Mouse (Mus musculus) large intestine, adult 2 months (tissue): ENCODE results near the gene Fntb. TPM values are rescaled to one million over a fixed set of nuclear protein-coding genes. Genes with fewer than 3 reads are reported as not detected.
"Not testable (repeated sequence)": the region's sequence is repeated elsewhere in the genome, so short reads cannot be mapped to it uniquely, and the experiment has no call there.

Experiments
- DNase-seq: peaks from one replicate; pipeline ENCODE4 v3.0.0-alpha.2; 2012; ENCODE audit warnings: low read depth, low spot score
- WGBS: fragments of 180-500 bp; shearing (Covaris S2); methylation state at CpG from one replicate; pipeline ENCODE4 v1.1.7; 2018; 5-methylcytosine and 5-hydroxymethylcytosine counted together
- polyA plus RNA-seq: library from polyadenylated mRNA; depleted of rRNA; stranded (reverse); fragments of >200 nt; gene quantifications from 2 replicates; pipeline ENCODE4 v1.2.3, GENCODE M21; 2012

Gene Fntb
- polyA plus RNA-seq, 1 experiment: 31.8 TPM

DNA sequence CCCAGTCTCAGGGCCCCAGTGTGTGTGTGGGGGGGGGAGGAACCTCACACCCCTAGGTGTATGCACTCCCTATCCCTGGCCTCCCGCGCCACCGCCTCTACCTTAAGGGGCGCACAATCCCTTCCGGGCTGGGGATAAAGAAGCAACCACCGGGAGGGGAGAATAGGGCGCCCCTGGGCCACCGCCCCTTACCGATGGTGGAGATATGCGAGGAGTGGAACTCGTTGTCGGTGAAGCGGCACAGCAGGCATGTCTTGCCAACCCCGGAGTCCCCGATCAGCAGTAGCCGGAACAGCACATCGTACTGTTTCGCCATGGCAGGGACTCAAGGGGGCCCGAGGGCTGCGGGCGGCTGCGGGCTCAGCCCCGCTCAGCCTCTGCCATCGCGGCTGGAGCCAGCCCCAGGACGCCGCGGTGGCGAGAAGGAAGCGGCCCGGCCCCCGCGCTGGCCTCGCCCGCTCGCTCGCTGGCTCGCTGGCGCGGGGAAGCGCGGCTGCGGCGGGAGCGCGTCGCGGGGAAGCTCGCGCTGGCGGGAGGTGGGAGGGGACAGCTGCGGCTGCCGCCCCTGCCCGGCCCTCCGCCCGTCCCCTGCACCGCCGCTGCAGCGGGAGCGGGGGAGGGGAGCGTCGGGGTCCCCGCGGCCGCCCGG, 56.7 kb downstream of the Fntb start:
- no peak for DNase-seq
- WGBS: 1% methylated on average over 60 of the region's 66 CpGs

DNA sequence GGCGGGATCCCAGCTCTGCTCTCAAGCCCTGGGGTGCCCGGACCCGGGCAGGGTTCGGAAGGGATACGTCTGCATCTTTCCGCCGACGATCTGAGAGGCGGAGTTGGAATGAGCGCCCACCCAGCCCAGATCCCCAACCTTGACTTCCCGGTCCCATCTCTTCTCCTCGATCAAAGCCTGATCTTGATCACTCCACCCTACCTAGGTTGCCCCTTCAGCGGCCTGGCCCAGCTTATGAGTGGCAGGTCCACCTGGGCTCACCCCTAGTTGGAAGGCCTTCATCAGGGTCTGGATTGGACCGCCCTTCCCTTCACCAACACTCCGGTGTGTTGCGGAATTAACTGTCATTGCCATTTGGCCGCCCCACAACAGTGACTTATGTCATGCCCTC, 57.3 kb downstream of the Fntb start, which contains the start of gene Rab15:
TSS of gene Rab15 (minus strand) at position 258 of the 391 bp plus-strand sequence.
- 8% methylated on average over 17 of the region's 17 CpGs for WGBS
- DNase-seq: no peak

GRCm38 (mm10) chr12:76825283-76825682, 59.9 kb downstream of the Fntb start:
- 85% methylated on average over 4 of the region's 4 CpGs for WGBS
- no peak for DNase-seq

DNA sequence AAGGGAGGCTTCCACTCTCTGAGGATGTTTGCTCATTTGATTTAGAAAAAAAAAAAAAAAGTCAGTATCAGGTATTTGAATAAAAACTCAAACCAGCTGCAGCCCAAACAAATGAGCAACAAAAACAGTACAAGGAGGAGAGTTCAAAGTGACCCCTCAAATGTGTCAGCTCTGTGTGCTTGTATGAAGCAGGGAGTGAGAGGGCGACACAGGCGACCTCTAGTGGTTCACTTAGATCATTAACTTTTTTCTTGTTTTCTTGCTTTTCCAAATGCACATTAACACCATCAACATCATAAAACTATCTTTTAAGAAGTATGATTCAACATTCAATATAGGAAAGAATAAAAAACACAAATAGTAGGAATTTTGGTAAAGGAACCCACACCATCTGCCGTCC, 67.3 kb downstream of the Fntb start:
- no peak for DNase-seq
- WGBS: 4% methylated on average over 3 of the region's 3 CpGs

DNA sequence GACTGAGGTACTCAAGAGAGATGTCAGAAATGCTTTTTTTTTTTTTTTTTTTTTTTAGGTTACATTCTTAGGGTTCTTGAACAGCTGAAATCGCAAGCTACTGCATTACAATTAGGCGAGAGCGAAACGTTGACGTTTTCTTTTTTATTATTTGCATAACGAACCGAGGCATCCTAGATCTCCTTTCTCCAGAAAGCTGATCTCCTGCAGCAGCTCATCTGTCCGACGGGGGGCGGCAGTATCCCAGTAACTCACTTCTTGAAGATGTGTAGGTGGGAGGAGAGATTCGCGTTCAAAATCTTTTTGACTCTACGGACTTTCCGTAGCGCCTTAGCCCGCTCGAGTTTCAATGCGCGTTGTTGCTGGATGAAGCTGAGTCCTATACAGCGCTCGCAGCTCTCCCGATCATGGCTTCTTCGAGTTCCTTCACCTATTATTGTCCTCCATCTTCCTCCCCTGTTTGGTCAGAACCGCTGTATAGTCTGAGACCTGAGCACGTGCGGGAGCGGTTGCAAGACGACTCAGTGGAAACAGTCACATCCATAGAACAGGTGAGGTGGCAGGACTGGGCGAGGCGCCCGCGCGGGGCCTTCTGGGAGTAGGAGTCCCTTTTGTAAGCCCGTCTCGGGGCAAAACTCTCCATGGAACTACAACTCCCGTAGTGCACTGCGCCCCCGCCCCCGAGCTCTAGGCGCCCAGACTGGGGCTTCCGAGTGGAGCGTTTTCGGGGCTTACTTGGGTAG, 71.9 kb downstream of the Fntb start:
- WGBS: under 1% methylated on average over 43 of the region's 43 CpGs
- peak; percentile 89 for DNase-seq

DNA sequence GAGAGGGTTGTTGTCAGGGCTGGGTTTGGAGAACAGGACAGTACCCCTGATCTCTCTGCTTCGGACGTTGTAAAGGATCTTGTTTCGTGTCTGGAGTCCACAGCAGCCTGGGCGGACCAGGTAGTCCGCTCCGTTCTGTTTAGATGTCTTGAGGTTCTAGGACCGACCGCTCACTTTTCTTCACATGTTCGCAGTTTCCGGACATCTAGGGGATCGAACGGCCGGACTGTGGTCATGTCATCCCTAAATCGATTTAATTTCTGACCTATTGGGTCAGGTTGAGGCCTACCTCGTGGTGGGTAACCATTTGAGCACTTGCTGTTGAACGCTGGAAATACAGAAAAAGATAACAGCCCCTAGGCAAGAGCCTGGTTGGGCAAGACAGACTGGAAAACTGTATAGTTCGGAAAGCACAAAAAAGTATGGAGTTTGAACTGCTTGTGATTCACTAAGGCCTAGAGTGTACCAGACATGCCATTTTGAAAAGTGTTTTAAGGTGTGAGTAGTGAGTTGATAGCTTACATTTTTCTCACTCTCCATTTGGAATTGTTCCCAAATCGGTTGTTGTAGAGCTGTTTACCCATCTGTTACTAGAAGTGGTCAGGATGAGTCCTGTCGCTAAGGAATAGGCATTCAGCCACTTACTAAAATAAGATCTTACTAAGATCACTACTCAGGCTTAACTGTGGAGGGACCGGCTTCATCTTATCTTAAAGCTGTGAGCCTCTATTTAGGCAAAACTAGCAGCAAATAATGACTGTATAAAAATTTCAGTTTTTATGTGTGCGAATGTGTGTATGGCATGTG, 72.7 kb downstream of the Fntb start:
- 9% methylated on average over 21 of the region's 21 CpGs for WGBS
- DNase-seq: no peak

DNA sequence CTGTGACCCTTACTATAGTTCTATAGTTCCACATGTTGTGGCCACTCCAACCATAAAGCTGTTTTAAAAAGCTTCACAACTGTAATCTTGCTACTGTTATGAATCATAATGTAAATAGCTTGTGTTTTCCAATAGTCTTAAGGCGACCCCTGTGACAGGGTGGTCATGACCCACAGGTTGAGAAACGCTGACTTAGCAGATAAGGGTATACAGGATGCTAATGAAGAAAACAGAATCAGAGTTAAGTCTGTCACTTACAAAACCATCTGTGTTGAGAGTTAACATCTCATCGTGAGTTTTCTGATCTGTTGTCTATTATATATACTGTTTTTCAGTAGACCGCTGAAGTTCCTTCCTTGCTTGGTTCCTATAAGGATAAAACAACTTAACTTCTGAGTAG, 73.9 kb downstream of the Fntb start:
- no peak for DNase-seq
- 90% methylated on average over 4 of the region's 4 CpGs for WGBS

DNA sequence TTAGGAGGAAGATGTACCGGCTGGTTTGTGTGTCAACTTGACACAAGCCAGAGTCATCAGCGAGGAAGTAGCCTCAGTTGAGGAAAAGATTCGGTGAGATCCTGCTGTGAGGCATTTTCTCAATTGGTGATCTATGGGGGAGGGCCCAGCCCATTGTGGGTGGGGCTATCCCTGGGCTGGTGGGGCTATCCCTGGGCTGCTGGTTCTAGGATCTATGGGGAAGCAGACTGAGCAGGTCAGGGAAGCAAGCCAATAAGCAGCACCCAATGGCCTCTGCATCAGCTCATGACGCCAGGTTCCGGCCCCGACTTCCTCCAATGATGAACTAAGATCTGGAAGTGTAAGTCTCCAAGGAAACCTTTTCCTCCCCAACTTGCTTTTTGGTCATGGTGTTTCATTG, 74.7 kb downstream of the Fntb start:
- 83% methylated on average over 6 of the region's 6 CpGs for WGBS

GRCm38 (mm10) chr12:76844346-76845061, 79.1 kb downstream of the Fntb start:
- WGBS: 92% methylated on average over 15 of the region's 15 CpGs
- DNase-seq: no peak

More for the DNA sequence above, 74.7 kb downstream of the Fntb start:
- DNase-seq: no peak

- WGBS: 92% methylated on average over 2 of the region's 2 CpGs
- no peak for DNase-seq
Observed at GRCm38 (mm10) chr12:76852419-76852818, 87.0 kb downstream of the Fntb start.

DNA sequence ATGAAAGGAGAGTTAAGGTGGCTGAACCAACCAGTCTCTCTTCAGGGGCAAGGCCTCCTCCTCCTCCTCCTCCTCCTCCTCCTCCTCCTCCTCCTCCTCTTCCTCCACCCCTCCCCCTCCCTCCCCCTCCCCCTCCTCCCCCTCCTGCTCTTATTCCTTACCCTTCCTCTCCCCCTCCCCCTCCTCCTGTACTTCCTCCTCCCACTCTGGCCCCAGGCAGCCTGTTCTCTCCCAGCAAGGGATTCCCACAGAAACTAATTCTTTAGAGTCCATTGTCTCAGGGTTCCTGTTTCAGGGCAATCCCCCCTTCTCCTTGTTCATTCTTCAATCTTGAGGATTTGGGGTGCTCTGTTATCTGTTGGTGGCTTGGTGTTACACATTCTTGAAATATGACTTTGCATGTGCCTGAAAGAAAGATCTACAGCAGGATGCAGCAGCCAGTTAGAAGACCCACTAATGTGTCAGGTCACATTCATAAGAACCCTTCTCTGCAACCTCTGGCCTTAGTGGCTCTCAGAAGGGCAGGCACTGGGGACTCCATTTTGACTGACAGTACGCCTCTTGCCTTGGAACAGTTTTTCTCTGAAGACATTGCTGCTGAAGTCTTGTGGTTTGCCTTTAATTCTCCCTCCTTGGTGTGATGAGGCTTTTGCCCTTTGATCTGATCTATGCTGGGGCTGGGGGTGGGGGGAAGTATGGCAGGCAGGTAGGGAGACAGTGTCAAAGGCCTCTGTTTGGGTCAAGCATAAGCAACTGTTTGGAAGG, 88.2 kb downstream of the Fntb start:
- no peak for DNase-seq

DNA sequence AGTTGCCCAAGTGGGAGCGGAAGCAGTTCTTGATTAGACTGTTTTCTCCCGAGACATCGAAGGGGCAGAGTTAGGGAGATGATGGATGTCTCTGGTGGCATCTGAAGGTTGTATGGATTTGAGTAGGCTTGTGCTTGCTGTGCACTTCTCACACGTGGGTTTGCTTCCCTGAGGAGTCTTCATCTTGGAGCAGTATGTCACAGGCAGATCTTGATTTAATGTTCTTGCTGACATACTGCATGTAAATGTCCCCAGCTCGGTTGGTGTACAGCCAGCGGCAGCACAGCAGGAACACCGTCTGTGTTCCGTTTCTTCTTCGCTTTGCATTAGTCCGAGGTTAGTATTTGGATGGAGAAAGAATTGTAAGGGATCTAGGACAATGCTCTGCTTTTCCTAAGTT, 91.7 kb downstream of the Fntb start:
- WGBS: 94% methylated on average over 10 of the region's 10 CpGs

More for the DNA sequence above, 88.2 kb downstream of the Fntb start:
- 93% methylated on average over 1 of the region's 1 CpGs for WGBS

DNA sequence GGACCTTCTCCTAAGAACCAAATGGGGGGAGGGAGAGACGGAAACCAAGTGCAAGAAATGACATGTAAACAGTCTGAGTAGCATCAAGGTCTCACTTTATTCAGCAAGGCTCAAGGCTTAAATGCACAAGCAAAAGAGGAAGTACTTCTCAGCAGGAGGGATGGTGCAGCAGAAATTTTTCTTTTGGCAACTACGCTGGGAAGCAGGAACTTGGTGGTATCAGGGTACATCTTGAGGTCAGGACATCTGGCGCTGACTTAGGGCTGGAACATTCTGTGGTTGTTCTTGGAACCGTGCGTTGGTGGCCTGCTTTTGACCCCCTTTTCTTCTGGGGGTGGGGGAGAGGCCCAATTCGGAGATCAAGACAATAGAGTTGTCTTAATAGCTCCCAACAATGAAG, 93.4 kb downstream of the Fntb start:
- WGBS: 65% methylated on average over 6 of the region's 6 CpGs
- not testable (repeated sequence) for DNase-seq

More for the DNA sequence above, 91.7 kb downstream of the Fntb start:
- DNase-seq: no peak

DNA sequence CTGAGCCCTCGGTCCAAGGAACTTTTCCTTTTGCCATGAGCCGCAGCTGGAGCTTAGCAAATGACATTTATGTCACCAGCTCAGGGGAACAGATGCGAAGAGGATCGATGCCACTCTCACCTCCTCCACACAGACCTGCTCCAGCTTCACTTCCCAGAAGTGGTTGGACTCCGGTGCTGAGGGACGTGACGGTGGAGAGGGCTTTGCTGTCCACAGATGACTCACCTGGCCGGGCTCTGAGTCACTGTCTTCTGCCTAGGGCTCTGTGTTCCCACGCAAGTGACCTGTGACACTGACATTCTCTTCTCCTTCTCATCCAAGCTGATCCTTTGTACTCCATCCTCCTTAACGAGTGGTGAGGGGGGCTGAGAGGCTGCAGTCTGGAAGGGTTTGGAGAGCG, 98.3 kb downstream of the Fntb start:
- DNase-seq: no peak
- 78% methylated on average over 11 of the region's 11 CpGs for WGBS

DNA sequence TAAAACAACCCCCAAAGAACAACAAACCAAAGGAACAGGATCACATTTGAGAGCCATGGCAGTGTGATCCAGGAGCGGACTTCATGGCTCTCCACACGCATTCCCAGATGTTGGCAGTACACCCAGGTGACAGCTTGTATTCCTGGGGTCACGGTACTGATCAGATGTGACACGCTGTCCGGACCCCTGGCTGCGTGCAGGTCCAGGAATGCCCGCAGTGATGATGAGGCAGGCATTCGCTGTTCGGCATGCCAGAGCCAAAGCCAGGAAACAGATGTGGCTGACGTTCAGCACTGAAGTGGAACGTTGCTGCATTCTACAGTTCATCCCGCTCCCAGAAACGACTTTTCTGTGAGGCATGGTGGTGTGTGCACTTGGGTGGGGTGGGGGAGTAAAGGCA, 99.9 kb downstream of the Fntb start:
- DNase-seq: no peak
- 90% methylated on average over 13 of the region's 13 CpGs for WGBS

DNA sequence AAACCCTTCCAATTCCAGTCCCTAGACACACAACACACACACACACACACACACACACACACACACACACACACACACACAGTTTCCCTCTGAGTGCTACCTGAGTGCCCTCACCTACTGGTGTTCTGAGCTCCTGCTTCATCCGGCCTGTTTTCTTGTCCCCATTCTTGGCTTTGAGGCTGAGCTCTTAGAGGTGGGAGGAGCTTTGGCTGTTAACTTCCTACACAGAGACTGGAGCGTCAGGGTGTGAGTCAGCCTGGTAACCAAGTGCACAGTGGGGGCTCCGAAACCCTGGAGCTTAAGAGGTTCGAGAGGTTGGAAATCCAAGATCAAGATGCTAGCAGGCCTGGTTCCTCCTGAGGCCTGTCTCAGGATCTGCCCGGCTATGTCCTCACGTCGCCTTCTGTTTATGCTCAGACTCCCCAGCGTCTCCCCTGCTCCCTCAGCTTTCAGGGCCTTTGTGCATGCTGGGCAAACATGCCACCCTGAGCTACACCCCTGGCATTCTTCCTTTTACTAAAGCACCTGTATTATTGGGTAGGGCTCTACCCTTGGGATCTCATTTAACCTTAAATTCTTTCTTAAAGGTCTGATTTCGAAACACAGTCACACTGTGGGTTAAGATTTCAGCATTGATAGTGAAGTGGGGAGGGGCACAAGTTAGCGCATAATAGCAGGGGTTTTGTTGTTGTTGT, 102.3 kb downstream of the Fntb start:
- WGBS: 66% methylated on average over 10 of the region's 10 CpGs
- no peak for DNase-seq

GRCm38 (mm10) chr12:76868463-76869198, 103.2 kb downstream of the Fntb start:
- no peak for DNase-seq
- 75% methylated on average over 14 of the region's 14 CpGs for WGBS

DNA sequence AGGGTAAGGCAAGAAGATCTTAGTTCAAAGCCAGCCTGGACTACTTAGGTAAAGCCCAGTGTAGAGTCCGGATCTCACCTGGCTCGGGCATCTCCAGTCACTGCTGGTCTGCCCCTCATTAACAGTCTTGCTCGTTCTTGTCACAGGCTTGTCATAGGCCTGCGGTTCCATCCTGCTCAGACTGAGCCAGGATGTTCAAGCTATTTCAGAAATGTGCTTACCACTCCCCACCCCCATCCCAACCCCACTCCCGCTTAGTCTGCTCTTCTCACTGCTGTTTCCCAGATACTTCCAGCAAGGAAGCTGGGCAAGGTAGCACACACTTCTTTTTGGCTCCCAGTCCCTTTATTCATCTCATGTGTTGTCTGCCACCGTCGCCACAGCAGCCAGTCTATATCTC, 104.2 kb downstream of the Fntb start:
- WGBS: 92% methylated on average over 7 of the region's 7 CpGs
- DNase-seq: no peak
